Mouse (Mus musculus) cerebellum, adult 2 months (tissue): Measurements from ENCODE around the gene Myoz1.

Experiments used
- CTCF ChIP-seq: fragments of 200-500 bp; IDR thresholded peaks from 2 replicates; pipeline ENCODE4 v1.5.1; 2011; ENCODE audit warnings: low read depth, mild to moderate bottlenecking, control low read depth, low read length, moderate library complexity, borderline replicate concordance; ENCODE audit not compliant: insufficient read depth
- POLR2A ChIP-seq: fragments of 200-500 bp; IDR thresholded peaks from 2 replicates; pipeline ENCODE4 v1.6.1; 2011; ENCODE audit warnings: low read length, control low read depth, borderline replicate concordance; ENCODE audit not compliant: insufficient read depth

DNA sequence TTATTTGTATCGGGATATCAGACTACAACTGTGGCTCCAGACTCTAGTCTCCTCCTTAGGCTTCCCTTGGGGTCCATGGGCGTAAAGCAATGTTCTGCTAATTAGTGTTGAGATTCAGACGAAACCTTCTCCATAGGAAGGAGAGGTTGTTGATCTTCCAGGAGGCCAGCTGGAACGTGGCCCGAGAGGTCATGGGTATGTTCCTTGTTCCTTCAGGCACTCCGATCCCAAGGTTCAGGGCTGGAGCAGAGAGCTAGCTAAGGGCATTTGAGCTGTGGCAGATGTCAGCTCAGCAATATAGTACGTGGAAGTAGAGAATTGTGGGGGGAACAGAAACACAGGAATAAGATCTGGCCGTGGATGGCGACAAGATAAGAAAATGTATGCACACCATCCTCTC lies 609 bp downstream of the Myoz1 start:
- TF ChIP-seq CTCF, result no peak
- TF ChIP-seq POLR2A, result no peak
